Mouse (Mus musculus): ENCODE measurements around the gene Crhr2. TPM values are rescaled to one million over a fixed set of nuclear protein-coding genes. Genes with fewer than 3 reads are reported as not detected.

Gene Crhr2
- total and polyA plus RNA-seq, 3 experiments, result not detected

GRCm38 (mm10) chr6:55175892-55176291 lies 43.1 kb upstream of the Crhr2 start:
- Histone ChIP-seq H3K4me1 (ENCODE audit: control insufficient read depth in 1 of 2, insufficient read depth in 2 of 2) (no peaks in the 10 kb centered on the region), H3K36me3 (replicated peaks in 1 of 2; ENCODE audit: control insufficient read depth in 1 of 2, insufficient read depth in 1 of 2, low read length in 1 of 2) (no peaks in the 10 kb centered on the region), H3K4me3 (replicated peaks in 1 of 3; ENCODE audit: low read depth in 2 of 3, low read length in 2 of 3, poor library complexity in 1 of 3) (no peak overlapping the region), H3K9me3 (replicated peaks; ENCODE audit: low read length) (no peaks in the 10 kb centered on the region), H3K9ac (ENCODE audit: insufficient read depth, low read depth) (no peak overlapping the region), H3K27me3 (replicated peaks) (peaks cover 47% of the 10 kb centered on the region), H3K27ac (ENCODE audit: insufficient read depth, low read depth) (no peak overlapping the region), H3K79me2 (replicated peaks; ENCODE audit: control insufficient read depth, extremely low read depth, insufficient read depth, poor library complexity, severe bottlenecking) (no peaks in the 10 kb centered on the region), H3K4me2 (ENCODE audit: insufficient read depth, low read depth, poor library complexity, severe bottlenecking) (no peak overlapping the region)
- TF ChIP-seq ZKSCAN1 (IDR thresholded peaks at IDR 0.05; ENCODE audit: borderline replicate concordance, low read depth, low read length), result no peak
- no peak for TF ChIP-seq JUN (IDR thresholded peaks at IDR 0.05; ENCODE audit: insufficient read depth, low read depth, low read length)
- TF ChIP-seq CHD1 (IDR thresholded peaks at IDR 0.05; ENCODE audit: low read depth, low read length), result no peak
- no peak for TF ChIP-seq USF1 (IDR thresholded peaks at IDR 0.05; ENCODE audit: low read depth, low read length)
- TF ChIP-seq PAX5 (IDR thresholded peaks at IDR 0.05; ENCODE audit: low read length), result no peak
- no peak for TF ChIP-seq NELFE (IDR thresholded peaks at IDR 0.05; ENCODE audit: low read depth, low read length)
- TF ChIP-seq NRF1 (IDR thresholded peaks at IDR 0.05; ENCODE audit: low read depth, low read length), result no peak
- no peak for TF ChIP-seq E2F4 (IDR thresholded peaks at IDR 0.05; ENCODE audit: insufficient replicate concordance, low read depth, low read length)
- TF ChIP-seq JUND (conservative IDR thresholded peaks at IDR 0.05; ENCODE audit: low read depth, low read length), result no peak
- TF ChIP-seq ETS1 (conservative IDR thresholded peaks at IDR 0.05; ENCODE audit: low read depth, low read length), result no peak
- no peak for TF ChIP-seq CTCF (conservative IDR thresholded peaks at IDR 0.05 in 1 of 2, IDR thresholded peaks at IDR 0.05 in 1 of 2; ENCODE audit: low read depth in 2 of 2, low read length in 2 of 2)
- no peak for DNase-seq (ENCODE audit: extremely low read depth)
- in situ Hi-C loops (cut with MboI; ENCODE audit: low pct_ligation_motif_present, low pct_unique_long_range_greater_than_20kb, low sequenced_read_pairs) (no loop called here), dilution Hi-C loops (cut with MboI; ENCODE audit: extremely low pct_ligation_motif_present, extremely low pct_unique_long_range_greater_than_20kb, low sequenced_read_pairs) (no loop called here)

DNA sequence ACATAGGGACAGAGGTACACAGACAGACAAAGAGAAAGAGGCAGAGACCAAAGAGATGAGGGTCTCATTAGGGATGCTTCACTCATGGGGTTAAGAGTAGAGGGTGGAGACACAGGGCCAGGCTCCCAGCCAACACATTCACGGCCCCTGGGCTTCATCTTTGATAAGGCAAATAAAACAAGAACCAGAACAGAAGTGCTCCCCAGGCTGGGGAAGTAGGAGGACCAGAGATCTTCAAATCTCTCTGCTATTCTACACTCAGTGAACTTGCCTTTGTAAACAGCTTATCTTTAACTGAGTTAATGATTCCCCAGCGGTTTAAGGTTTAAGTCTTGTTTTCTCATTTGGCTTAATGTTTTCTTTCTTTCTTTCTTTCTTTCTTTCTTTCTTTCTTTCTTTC lies 42.6 kb upstream of the Crhr2 start:
- in situ Hi-C loops (cut with MboI; ENCODE audit: low pct_ligation_motif_present, low pct_unique_long_range_greater_than_20kb, low sequenced_read_pairs), result no loop called here

GRCm38 (mm10) chr6:55174741-55175181 lies 41.9 kb upstream of the Crhr2 start, which contains the start of gene Inmt:
Gene Inmt, minus strand, starts transcription at chr6:55175043.
- H3K9me3 ChIP-seq (replicated peaks; ENCODE audit: low read length), result no peaks in the 10 kb centered on the region
- dilution Hi-C loops (cut with MboI; ENCODE audit: extremely low pct_ligation_motif_present, extremely low pct_unique_long_range_greater_than_20kb, low sequenced_read_pairs) (no loop called here), in situ Hi-C loops (cut with MboI; ENCODE audit: low pct_ligation_motif_present, low pct_unique_long_range_greater_than_20kb, low sequenced_read_pairs) (no loop called here)
- peaks cover 46% of the 10 kb centered on the region for H3K27me3 ChIP-seq (replicated peaks)
- no peaks in the 10 kb centered on the region for H3K79me2 ChIP-seq (replicated peaks; ENCODE audit: control insufficient read depth, extremely low read depth, insufficient read depth, poor library complexity, severe bottlenecking)
- no peak within 1 kb of the TSS for H3K4me3 ChIP-seq (replicated peaks in 1 of 3; ENCODE audit: low read depth in 2 of 3, low read length in 2 of 3, poor library complexity in 1 of 3)
- H3K4me1 ChIP-seq (ENCODE audit: control insufficient read depth in 1 of 2, insufficient read depth in 2 of 2), result no peaks in the 10 kb centered on the region
- H3K27ac ChIP-seq (ENCODE audit: insufficient read depth, low read depth), result no peak within 1 kb of the TSS
- DNase-seq (ENCODE audit: extremely low read depth), result no peak
- H3K36me3 ChIP-seq (replicated peaks in 1 of 2; ENCODE audit: control insufficient read depth in 1 of 2, insufficient read depth in 1 of 2, low read length in 1 of 2), result no peaks in the 10 kb centered on the region
- H3K4me2 ChIP-seq (ENCODE audit: insufficient read depth, low read depth, poor library complexity, severe bottlenecking), result no peak within 1 kb of the TSS
- no peak within 1 kb of the TSS for H3K9ac ChIP-seq (ENCODE audit: insufficient read depth, low read depth)
- TF ChIP-seq SMC3 (IDR thresholded peaks at IDR 0.05; ENCODE audit: low read depth, low read length), result no peak
- no peak for TF ChIP-seq USF1 (IDR thresholded peaks at IDR 0.05; ENCODE audit: low read depth, low read length)
- TF ChIP-seq BHLHE40 (IDR thresholded peaks at IDR 0.05; ENCODE audit: low read depth, low read length), result no peak
- TF ChIP-seq USF2 (conservative IDR thresholded peaks at IDR 0.05; ENCODE audit: low read depth, low read length), result no peak
- TF ChIP-seq ZNF384 (IDR thresholded peaks at IDR 0.05; ENCODE audit: low read depth, low read length), result no peak
- TF ChIP-seq UBTF (IDR thresholded peaks at IDR 0.05; ENCODE audit: low read depth, low read length), result no peak
- no peak for TF ChIP-seq CHD2 (IDR thresholded peaks at IDR 0.05; ENCODE audit: low read length)
- TF ChIP-seq JUND (conservative IDR thresholded peaks at IDR 0.05; ENCODE audit: low read depth, low read length), result no peak
- TF ChIP-seq RCOR1 (conservative IDR thresholded peaks at IDR 0.05; ENCODE audit: low read depth, low read length), result no peak
- TF ChIP-seq POLR2A (IDR thresholded peaks at IDR 0.05; ENCODE audit: low read depth, low read length), result no peak
- TF ChIP-seq ZKSCAN1 (IDR thresholded peaks at IDR 0.05; ENCODE audit: borderline replicate concordance, low read depth, low read length), result no peak
- no peak for TF ChIP-seq GABPA (IDR thresholded peaks at IDR 0.05; ENCODE audit: insufficient replicate concordance, low read depth, low read length)
- no peak for TF ChIP-seq MYC (IDR thresholded peaks at IDR 0.05; ENCODE audit: low read depth, low read length)
- no peak for TF ChIP-seq POLR2AphosphoS2 (IDR thresholded peaks at IDR 0.05; ENCODE audit: low read depth, low read length)
- no peak for TF ChIP-seq MAZ (IDR thresholded peaks at IDR 0.05; ENCODE audit: low read depth, low read length)
- no peak for TF ChIP-seq ELF1 (IDR thresholded peaks at IDR 0.05; ENCODE audit: low read depth, low read length)

More for the DNA sequence above, 42.6 kb upstream of the Crhr2 start:
- Histone ChIP-seq H3K9me3 (replicated peaks; ENCODE audit: low read length) (no peaks in the 10 kb centered on the region), H3K79me2 (replicated peaks; ENCODE audit: control insufficient read depth, extremely low read depth, insufficient read depth, poor library complexity, severe bottlenecking) (no peaks in the 10 kb centered on the region), H3K4me2 (ENCODE audit: insufficient read depth, low read depth, poor library complexity, severe bottlenecking) (no peak overlapping the region), H3K27me3 (replicated peaks) (peaks cover 51% of the 10 kb centered on the region), H3K9ac (ENCODE audit: insufficient read depth, low read depth) (no peak overlapping the region), H3K27ac (ENCODE audit: insufficient read depth, low read depth) (no peak overlapping the region), H3K4me3 (replicated peaks in 1 of 3; ENCODE audit: low read depth in 2 of 3, low read length in 2 of 3, poor library complexity in 1 of 3) (no peak overlapping the region), H3K4me1 (ENCODE audit: control insufficient read depth in 1 of 2, insufficient read depth in 2 of 2) (no peaks in the 10 kb centered on the region), H3K36me3 (replicated peaks in 1 of 2; ENCODE audit: control insufficient read depth in 1 of 2, insufficient read depth in 1 of 2, low read length in 1 of 2) (no peaks in the 10 kb centered on the region)
- DNase-seq (ENCODE audit: extremely low read depth), result no peak
- dilution Hi-C loops (cut with MboI; ENCODE audit: extremely low pct_ligation_motif_present, extremely low pct_unique_long_range_greater_than_20kb, low sequenced_read_pairs), result no loop called here
- no peak for TF ChIP-seq ZC3H11A (IDR thresholded peaks at IDR 0.05; ENCODE audit: low read depth, low read length)
- TF ChIP-seq MAX (IDR thresholded peaks at IDR 0.05; ENCODE audit: low read length), result no peak
- no peak for TF ChIP-seq UBTF (IDR thresholded peaks at IDR 0.05; ENCODE audit: low read depth, low read length)
- TF ChIP-seq JUN (IDR thresholded peaks at IDR 0.05; ENCODE audit: insufficient read depth, low read depth, low read length), result no peak
- TF ChIP-seq MAFK (IDR thresholded peaks at IDR 0.05; ENCODE audit: insufficient replicate concordance, low read length), result no peak
- no peak for TF ChIP-seq TBP (conservative IDR thresholded peaks at IDR 0.05; ENCODE audit: low read depth, low read length)
- no peak for TF ChIP-seq ZKSCAN1 (IDR thresholded peaks at IDR 0.05; ENCODE audit: borderline replicate concordance, low read depth, low read length)
- TF ChIP-seq PAX5 (IDR thresholded peaks at IDR 0.05; ENCODE audit: low read length), result no peak

Data from CH12.LX (cell line).